Mouse (Mus musculus): ENCODE results near the gene Mybpc1. TPM values are rescaled to one million over a fixed set of nuclear protein-coding genes. Genes with fewer than 3 reads are reported as not detected.

Gene Mybpc1
- not detected in 2 replicates for total RNA-seq (2014; fragmentation: Nextera tagmentation)
- total RNA-seq (2017): not detected in 2 replicates

DNA sequence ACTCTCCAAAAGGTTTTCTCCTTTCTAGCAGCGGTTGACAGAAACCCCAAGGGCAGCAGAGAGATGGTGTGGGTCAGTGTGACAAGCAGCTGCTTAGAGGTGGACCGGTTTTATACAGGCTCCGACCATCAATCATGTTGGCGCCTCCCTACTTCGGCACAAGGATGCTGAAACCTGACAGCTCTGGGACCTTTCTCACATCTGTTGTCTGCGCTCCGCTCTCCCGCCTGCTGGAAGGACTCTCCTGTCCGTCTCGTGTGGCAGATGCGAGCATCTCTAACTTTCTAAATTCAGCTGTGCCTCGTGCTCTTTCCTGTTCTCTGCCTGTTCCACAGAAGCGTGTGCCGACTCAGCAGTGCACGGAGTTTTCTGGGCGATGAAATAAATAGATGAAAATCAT is at the start of gene Mybpc1:
Gene Mybpc1 (minus strand): TSS at position 210 of the 400 bp plus-strand sequence.
- no peak for ATAC-seq (replicated peaks; ENCODE audit: low FRiP score, low TSS enrichment, poor library complexity, severe bottlenecking)

GRCm38 (mm10) chr10:88645448-88645847 is 40.5 kb upstream of the Mybpc1 start:
- no peak for ATAC-seq (replicated peaks; ENCODE audit: low FRiP score, low TSS enrichment, poor library complexity, severe bottlenecking)

DNA sequence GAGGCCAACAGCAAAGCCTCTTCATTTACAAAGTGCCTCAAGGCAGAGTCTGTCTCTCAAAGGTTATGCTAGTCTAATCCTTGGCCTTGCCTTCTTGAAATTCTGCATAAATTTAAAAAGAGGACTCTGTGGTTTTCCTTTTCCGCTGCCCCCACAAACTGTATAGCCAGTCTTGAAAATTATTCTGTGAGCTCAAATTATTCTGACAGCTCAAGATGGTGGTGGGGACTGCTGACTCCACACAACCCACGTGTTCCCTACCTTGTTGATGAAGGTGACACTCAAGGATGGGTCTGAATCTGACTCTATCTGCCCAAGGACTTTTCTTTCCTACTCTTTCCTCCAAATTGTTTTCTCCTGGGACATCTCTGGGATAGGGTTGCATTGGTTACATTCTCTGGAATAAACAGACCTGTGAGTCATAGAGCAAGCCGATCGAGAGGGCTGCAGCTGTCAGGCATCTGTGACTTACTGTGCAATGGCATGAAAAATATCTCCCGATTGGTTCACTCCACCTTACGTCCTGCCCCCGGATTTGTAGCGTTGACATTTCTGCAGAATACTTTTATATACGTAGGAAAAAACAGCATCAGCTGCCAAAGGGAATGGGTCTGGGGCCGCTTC is 26.5 kb upstream of the Mybpc1 start:
- no peak for ATAC-seq (replicated peaks; ENCODE audit: low FRiP score, low TSS enrichment, poor library complexity, severe bottlenecking)

- ATAC-seq (replicated peaks; ENCODE audit: low FRiP score, low TSS enrichment, poor library complexity, severe bottlenecking): no peak
Observed at GRCm38 (mm10) chr10:88630663-88631329, 25.8 kb upstream of the Mybpc1 start.

- ATAC-seq (replicated peaks; ENCODE audit: low FRiP score, low TSS enrichment, poor library complexity, severe bottlenecking): no peak
Observed at GRCm38 (mm10) chr10:88627052-88627451, 22.1 kb upstream of the Mybpc1 start.

DNA sequence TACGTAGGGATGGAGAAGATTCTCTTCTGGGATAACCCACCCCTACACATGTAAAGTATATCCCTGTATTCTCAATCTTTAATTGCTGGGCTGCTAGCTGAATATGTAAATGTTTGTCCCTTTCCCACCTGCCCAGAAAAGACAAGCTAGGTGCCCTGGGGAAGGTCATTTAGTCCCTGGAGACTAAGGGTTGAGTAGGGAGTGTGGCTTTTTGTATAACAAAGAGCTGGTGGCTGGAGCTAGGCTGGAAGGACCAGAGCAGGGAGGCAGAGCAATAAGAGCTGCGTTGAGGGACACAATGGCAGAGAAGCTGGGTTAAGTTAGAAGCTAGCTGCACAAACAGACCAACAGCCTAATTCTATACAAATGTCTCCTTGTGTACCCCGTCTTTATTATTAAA is 21.2 kb upstream of the Mybpc1 start:
- no peak for ATAC-seq (replicated peaks; ENCODE audit: low FRiP score, low TSS enrichment, poor library complexity, severe bottlenecking)

DNA sequence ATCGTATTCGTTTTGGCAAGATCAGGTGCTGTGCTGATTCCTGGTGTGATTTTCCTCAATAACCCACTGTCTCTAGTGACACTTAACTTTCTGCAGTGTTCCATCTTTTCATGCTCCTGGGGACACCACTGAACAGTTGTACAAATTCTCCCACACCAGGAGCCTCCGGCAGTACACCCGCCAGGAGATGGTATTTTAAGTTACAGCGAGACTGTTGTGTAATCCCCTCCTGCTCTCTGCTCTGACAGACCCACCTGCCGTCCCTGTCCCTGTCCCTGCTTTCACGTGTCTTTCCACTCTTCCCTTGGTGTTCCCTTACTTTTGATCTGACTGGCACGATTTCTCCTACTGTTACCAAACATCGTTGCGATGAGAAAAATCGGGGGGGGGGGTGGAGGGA is 19.3 kb upstream of the Mybpc1 start:
- no peak for ATAC-seq (replicated peaks; ENCODE audit: low FRiP score, low TSS enrichment, poor library complexity, severe bottlenecking)

DNA sequence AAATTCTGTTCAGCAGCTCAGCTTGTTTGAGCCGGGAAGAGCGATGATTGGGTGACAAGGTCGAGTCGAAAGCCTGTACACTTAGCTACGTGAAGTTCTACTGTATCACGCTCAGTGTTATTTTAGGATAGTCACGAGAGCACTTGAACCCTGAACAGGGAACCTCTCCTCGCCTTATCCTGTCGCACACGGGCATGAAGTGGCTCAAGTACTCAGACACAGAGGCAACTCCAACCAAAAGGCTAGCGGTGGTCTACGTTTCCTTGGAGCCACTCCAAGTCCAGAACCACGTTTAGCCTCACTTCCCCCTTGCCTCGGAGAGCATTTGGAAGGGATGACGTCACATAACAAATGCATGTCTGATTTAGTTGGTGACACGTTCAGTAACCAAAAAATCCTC is 17.7 kb upstream of the Mybpc1 start:
- no peak for ATAC-seq (replicated peaks; ENCODE audit: low FRiP score, low TSS enrichment, poor library complexity, severe bottlenecking)

DNA sequence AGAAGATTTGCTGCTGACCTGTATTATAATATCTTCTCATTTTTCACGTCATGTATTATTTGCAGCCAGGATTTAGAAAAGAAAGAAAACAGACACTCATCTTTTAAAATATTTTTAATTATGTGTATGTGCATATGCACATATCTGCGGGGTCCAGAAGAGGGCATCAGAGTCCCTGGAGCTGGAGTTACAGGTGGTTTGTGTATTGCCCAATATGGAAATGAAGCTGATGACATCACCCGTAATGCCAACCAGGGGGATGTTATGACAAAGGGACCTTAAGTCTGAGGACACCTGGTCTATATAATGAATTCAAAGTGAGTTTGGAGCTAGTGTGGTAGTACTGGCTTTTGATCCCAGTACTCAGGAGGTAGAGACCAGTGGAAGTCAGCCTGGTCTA is 15.9 kb upstream of the Mybpc1 start:
- ATAC-seq (replicated peaks; ENCODE audit: low FRiP score, low TSS enrichment, poor library complexity, severe bottlenecking): no peak

- ATAC-seq (replicated peaks; ENCODE audit: low FRiP score, low TSS enrichment, poor library complexity, severe bottlenecking): no peak
Observed at GRCm38 (mm10) chr10:88613051-88613450, 8.1 kb upstream of the Mybpc1 start.

DNA sequence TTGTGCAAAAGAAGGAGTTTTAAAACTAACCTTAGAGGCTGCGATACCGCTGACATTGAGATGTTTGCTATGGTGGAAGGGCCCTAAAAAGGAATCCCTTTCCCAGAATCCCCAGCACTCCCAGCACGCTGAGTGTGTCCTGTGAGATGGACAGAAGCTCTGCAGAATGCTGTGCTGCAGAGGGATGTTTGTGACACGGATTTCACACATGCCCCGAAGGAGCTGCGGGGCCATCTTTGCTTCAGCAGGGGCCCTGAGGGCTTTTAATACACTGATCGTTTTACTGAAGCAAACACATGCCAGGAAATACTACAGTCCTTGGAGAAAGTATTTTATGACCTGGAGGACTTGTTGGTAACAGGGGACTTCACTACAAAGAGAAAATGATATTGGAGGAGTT is 1.7 kb upstream of the Mybpc1 start:
- ATAC-seq (replicated peaks; ENCODE audit: low FRiP score, low TSS enrichment, poor library complexity, severe bottlenecking): no peak

- no peak for ATAC-seq (replicated peaks; ENCODE audit: low FRiP score, low TSS enrichment, poor library complexity, severe bottlenecking)
Observed at GRCm38 (mm10) chr10:88606065-88606464, 1.1 kb upstream of the Mybpc1 start.

DNA sequence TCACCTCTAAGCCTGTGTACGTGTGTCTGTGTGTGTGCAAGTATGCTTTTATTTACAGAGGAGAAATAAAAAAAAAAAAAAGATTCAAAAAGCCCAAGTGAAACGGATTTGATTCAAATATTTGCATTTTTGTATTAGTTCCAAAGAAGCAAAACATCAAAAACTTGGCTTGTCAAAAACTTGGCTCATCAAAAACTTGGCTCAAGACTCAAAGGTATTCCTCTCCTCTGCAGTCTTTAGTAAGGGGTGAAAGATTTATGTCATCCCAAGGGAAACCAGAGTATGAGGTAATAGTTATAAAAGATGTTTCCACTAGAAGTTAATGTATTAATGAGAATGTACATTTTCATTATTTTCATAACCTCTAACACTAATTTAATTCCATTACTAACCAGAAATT is 1.2 kb downstream of the Mybpc1 start:
- no peak for ATAC-seq (replicated peaks; ENCODE audit: low FRiP score, low TSS enrichment, poor library complexity, severe bottlenecking)

DNA sequence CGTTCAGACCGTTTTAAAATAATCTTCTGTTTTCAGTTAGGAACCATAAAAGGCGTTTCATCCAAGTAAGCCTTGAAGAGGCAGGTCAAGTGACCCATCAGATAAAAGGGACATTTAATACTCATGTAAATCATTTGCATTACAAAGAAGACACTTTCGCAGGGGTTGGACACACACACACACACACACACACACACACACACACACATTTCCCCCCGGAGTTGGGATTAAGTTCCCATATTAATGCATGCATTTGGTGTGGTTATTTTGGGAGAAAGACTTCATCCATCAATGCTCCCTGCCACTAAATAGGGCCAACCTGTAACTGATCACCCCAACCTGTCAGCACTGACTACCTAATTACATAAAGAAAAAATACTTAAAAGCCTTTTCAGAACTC is 1.7 kb downstream of the Mybpc1 start:
- no peak for ATAC-seq (replicated peaks; ENCODE audit: low FRiP score, low TSS enrichment, poor library complexity, severe bottlenecking)

- ATAC-seq (replicated peaks; ENCODE audit: low FRiP score, low TSS enrichment, poor library complexity, severe bottlenecking): no peak
Observed at GRCm38 (mm10) chr10:88600591-88600990, 4.4 kb downstream of the Mybpc1 start.

GRCm38 (mm10) chr10:88592316-88592715 is 12.6 kb downstream of the Mybpc1 start:
- no peak for ATAC-seq (replicated peaks; ENCODE audit: low FRiP score, low TSS enrichment, poor library complexity, severe bottlenecking)

- no peak for ATAC-seq (replicated peaks; ENCODE audit: low FRiP score, low TSS enrichment, poor library complexity, severe bottlenecking)
Observed at GRCm38 (mm10) chr10:88591042-88591441, 13.9 kb downstream of the Mybpc1 start.

- 0 out of 2 replicates have a peak, but pooled peaks have one; percentile 30 for ATAC-seq (replicated peaks; ENCODE audit: low FRiP score, low TSS enrichment, poor library complexity, severe bottlenecking)
Observed at GRCm38 (mm10) chr10:88584469-88584868, 20.5 kb downstream of the Mybpc1 start.

- no peak for ATAC-seq (replicated peaks; ENCODE audit: low FRiP score, low TSS enrichment, poor library complexity, severe bottlenecking)
Observed at GRCm38 (mm10) chr10:88580786-88581185, 24.2 kb downstream of the Mybpc1 start.

DNA sequence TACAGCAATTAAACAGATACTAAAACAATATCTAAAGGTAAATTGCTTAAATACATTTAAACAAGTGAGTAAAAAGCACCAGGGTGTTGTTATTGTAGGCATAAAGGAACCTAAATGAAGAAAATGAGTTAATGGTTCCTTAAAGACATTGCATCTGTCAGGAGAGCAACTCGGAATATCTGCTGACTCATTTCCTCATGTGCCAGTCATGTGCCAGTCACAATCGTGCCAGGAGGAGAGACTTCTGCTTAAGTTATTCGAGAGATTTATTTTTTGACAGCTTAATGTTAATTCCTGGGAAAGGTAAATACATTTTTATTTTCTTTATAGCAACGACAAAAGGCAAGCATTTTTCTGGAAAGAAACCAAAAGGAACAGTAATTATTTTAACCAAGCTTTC is 26.3 kb downstream of the Mybpc1 start:
- no peak for ATAC-seq (replicated peaks; ENCODE audit: low FRiP score, low TSS enrichment, poor library complexity, severe bottlenecking)

- no peak for ATAC-seq (replicated peaks; ENCODE audit: low FRiP score, low TSS enrichment, poor library complexity, severe bottlenecking)
Observed at GRCm38 (mm10) chr10:88574115-88574635, 30.8 kb downstream of the Mybpc1 start.
